Mouse (Mus musculus) embryonic facial prominence, embryonic 15.5 days (tissue): ENCODE data around the gene Ccdc141. TPM values are rescaled to one million over a fixed set of nuclear protein-coding genes. Genes with fewer than 3 reads are reported as not detected.
A peak's percentile ranks its signal among the peaks of the same experiment; 100 is the strongest.

ENCODE experiments used
- ATAC-seq: fragments of 200-750 bp; cut with Nextera tagmentation; 2 replicates; pipeline ENCODE4 v1.8.0; 2017; ENCODE audit warnings: low read depth, moderate TSS enrichment; ENCODE audit not compliant: insufficient number of reproducible peaks, low FRiP score, low TSS enrichment
- H3K27ac ChIP-seq: fragments of 300-500 bp; sonication (generic); replicated peaks from 2 replicates; pipeline ENCODE4 v1.5.1; 2015; ENCODE audit warnings: mild to moderate bottlenecking, inconsistent platforms
- H3K27me3 ChIP-seq: fragments of 300-500 bp; sonication (generic); 2 replicates; pipeline ENCODE4 v1.6.1; 2015; ENCODE audit warnings: inconsistent platforms
- H3K36me3 ChIP-seq: fragments of 300-500 bp; sonication (generic); 2 replicates; pipeline ENCODE4 v1.6.1; 2015; ENCODE audit warnings: mild to moderate bottlenecking, inconsistent platforms
- H3K4me1 ChIP-seq: fragments of 300-500 bp; sonication (generic); 2 replicates; pipeline ENCODE4 v1.6.1; 2015; ENCODE audit warnings: inconsistent platforms
- H3K4me2 ChIP-seq: fragments of 300-500 bp; sonication (generic); replicated peaks from 2 replicates; pipeline ENCODE4 v1.6.1; 2015; ENCODE audit warnings: mild to moderate bottlenecking, inconsistent platforms
- H3K4me3 ChIP-seq: fragments of 300-500 bp; sonication (generic); replicated peaks from 2 replicates; pipeline ENCODE4 v1.5.1; 2015; ENCODE audit warnings: mild to moderate bottlenecking, inconsistent platforms
- H3K9ac ChIP-seq: fragments of 300-500 bp; sonication (generic); 2 replicates; pipeline ENCODE4 v1.6.1; 2015; ENCODE audit warnings: inconsistent platforms
- H3K9me3 ChIP-seq: fragments of 300-500 bp; sonication (generic); replicated peaks from 2 replicates; pipeline ENCODE4 v1.6.1; 2016; ENCODE audit warnings: inconsistent platforms
- WGBS: fragments of 180-500 bp; shearing (Covaris S2); methylation state at CpG from one replicate; pipeline ENCODE4 v1.1.7; 2015; 5-methylcytosine and 5-hydroxymethylcytosine counted together
- polyA plus RNA-seq: library from polyadenylated mRNA; unstranded; fragments of >200 nt; fragmentation: Nextera tagmentation; extraction: Ambion mirVana; gene quantifications from 2 replicates; pipeline ENCODE4 v1.2.1, GENCODE M21; 2015

Ccdc141 gene
- polyA plus RNA-seq, 1 experiment from 2014 or later = 22.0 TPM

GRCm38 (mm10) chr2:77011981-77012380 lies 158.5 kb downstream of the Ccdc141 start:
- Histone ChIP-seq H3K36me3 (no peaks in the 10 kb centered on the region), H3K9ac (no peak overlapping the region), H3K4me3 (no peak overlapping the region), H3K4me1 (no peaks in the 10 kb centered on the region), H3K27ac (no peak overlapping the region), H3K9me3 (no peaks in the 10 kb centered on the region), H3K4me2 (no peak overlapping the region), H3K27me3 (no peaks in the 10 kb centered on the region)
- 74% methylated on average over 5 of the region's 5 CpGs for WGBS
- no peak for ATAC-seq

- ATAC-seq = no peak
- no peak overlapping the region for H3K4me3 ChIP-seq
- no peaks in the 10 kb centered on the region for H3K9me3 ChIP-seq
- 66% methylated on average over 7 of the region's 7 CpGs for WGBS
- no peak overlapping the region for H3K4me2 ChIP-seq
- no peaks in the 10 kb centered on the region for H3K36me3 ChIP-seq
- no peaks in the 10 kb centered on the region for H3K4me1 ChIP-seq
- no peak overlapping the region for H3K9ac ChIP-seq
- no peak overlapping the region for H3K27ac ChIP-seq
- H3K27me3 ChIP-seq = no peaks in the 10 kb centered on the region
Observed at GRCm38 (mm10) chr2:77007015-77007414, 163.4 kb downstream of the Ccdc141 start.

- Histone ChIP-seq H3K9me3 (no peaks in the 10 kb centered on the region), H3K4me1 (no peaks in the 10 kb centered on the region), H3K36me3 (no peaks in the 10 kb centered on the region), H3K4me3 (no peak overlapping the region), H3K27me3 (no peaks in the 10 kb centered on the region), H3K4me2 (no peak overlapping the region), H3K9ac (no peak overlapping the region), H3K27ac (no peak overlapping the region)
- 57% methylated on average over 2 of the region's 2 CpGs for WGBS
- no peak for ATAC-seq
Observed at GRCm38 (mm10) chr2:77003148-77003547, 167.3 kb downstream of the Ccdc141 start.

GRCm38 (mm10) chr2:76998351-76998750 lies 172.1 kb downstream of the Ccdc141 start:
- H3K36me3 ChIP-seq = no peaks in the 10 kb centered on the region

GRCm38 (mm10) chr2:76992493-76993201 lies 177.8 kb downstream of the Ccdc141 start:
- WGBS = 37% methylated on average over 5 of the region's 5 CpGs
- Histone ChIP-seq H3K27me3 (no peaks in the 10 kb centered on the region), H3K36me3 (no peaks in the 10 kb centered on the region), H3K9ac (no peak overlapping the region), H3K27ac (peak overlapping the region; percentile 67), H3K4me2 (no peak overlapping the region), H3K4me3 (no peak overlapping the region), H3K4me1 (no peaks in the 10 kb centered on the region), H3K9me3 (no peaks in the 10 kb centered on the region)
- peak; percentile 54; the same call in 1 of the 2 replicates for ATAC-seq

More at GRCm38 (mm10) chr2:76998351-76998750, 172.1 kb downstream of the Ccdc141 start:
- H3K4me2 ChIP-seq = no peak overlapping the region
- no peak overlapping the region for H3K27ac ChIP-seq
- H3K9me3 ChIP-seq = no peaks in the 10 kb centered on the region
- no peaks in the 10 kb centered on the region for H3K27me3 ChIP-seq
- H3K9ac ChIP-seq = no peak overlapping the region
- 66% methylated on average over 5 of the region's 5 CpGs for WGBS
- H3K4me3 ChIP-seq = no peak overlapping the region
- ATAC-seq = no peak
- no peaks in the 10 kb centered on the region for H3K4me1 ChIP-seq

GRCm38 (mm10) chr2:76987317-76987716 lies 183.1 kb downstream of the Ccdc141 start:
- Histone ChIP-seq H3K9me3 (no peaks in the 10 kb centered on the region), H3K4me3 (no peak overlapping the region), H3K9ac (no peak overlapping the region), H3K4me2 (no peak overlapping the region), H3K27ac (no peak overlapping the region), H3K27me3 (no peaks in the 10 kb centered on the region), H3K4me1 (no peaks in the 10 kb centered on the region), H3K36me3 (no peaks in the 10 kb centered on the region)
- WGBS = 79% methylated on average over 4 of the region's 4 CpGs
- ATAC-seq = no peak

GRCm38 (mm10) chr2:76984384-76984783 lies 186.1 kb downstream of the Ccdc141 start:
- Histone ChIP-seq H3K4me1 (no peaks in the 10 kb centered on the region), H3K27me3 (no peaks in the 10 kb centered on the region), H3K9ac (no peak overlapping the region), H3K9me3 (no peaks in the 10 kb centered on the region), H3K4me2 (no peak overlapping the region), H3K4me3 (no peak overlapping the region), H3K27ac (no peak overlapping the region), H3K36me3 (no peaks in the 10 kb centered on the region)
- peak; percentile 73; the same call in 1 of the 2 replicates for ATAC-seq
- 66% methylated on average over 5 of the region's 5 CpGs for WGBS

GRCm38 (mm10) chr2:76983601-76984000 lies 186.8 kb downstream of the Ccdc141 start:
- H3K9me3 ChIP-seq = no peaks in the 10 kb centered on the region
- H3K4me2 ChIP-seq = no peak overlapping the region
- H3K4me1 ChIP-seq = no peaks in the 10 kb centered on the region
- H3K27ac ChIP-seq = no peak overlapping the region
- H3K9ac ChIP-seq = no peak overlapping the region
- WGBS = 67% methylated on average over 5 of the region's 5 CpGs
- no peaks in the 10 kb centered on the region for H3K27me3 ChIP-seq
- no peak for ATAC-seq
- no peaks in the 10 kb centered on the region for H3K36me3 ChIP-seq
- H3K4me3 ChIP-seq = no peak overlapping the region

- Histone ChIP-seq H3K36me3 (no peaks in the 10 kb centered on the region), H3K4me2 (no peak within 1 kb of the TSS), H3K9ac (no peak within 1 kb of the TSS), H3K27me3 (no peaks in the 10 kb centered on the region), H3K4me1 (no peaks in the 10 kb centered on the region), H3K4me3 (no peak within 1 kb of the TSS), H3K27ac (no peak within 1 kb of the TSS), H3K9me3 (no peaks in the 10 kb centered on the region)
- ATAC-seq = no peak
- WGBS = 72% methylated on average over 18 of the region's 18 CpGs
Observed at GRCm38 (mm10) chr2:76982391-76983145, 187.9 kb downstream of the Ccdc141 start, which contains the start of gene Ttn. Gene Ttn, minus strand, starts transcription at chr2:76982547.

- H3K4me2 ChIP-seq = no peak overlapping the region
- no peaks in the 10 kb centered on the region for H3K4me1 ChIP-seq
- 58% methylated on average over 5 of the region's 5 CpGs for WGBS
- H3K4me3 ChIP-seq = no peak overlapping the region
- ATAC-seq = no peak
- no peak overlapping the region for H3K27ac ChIP-seq
- H3K36me3 ChIP-seq = no peaks in the 10 kb centered on the region
- no peaks in the 10 kb centered on the region for H3K27me3 ChIP-seq
- no peak overlapping the region for H3K9ac ChIP-seq
- H3K9me3 ChIP-seq = no peaks in the 10 kb centered on the region
Observed at GRCm38 (mm10) chr2:76981717-76982116, 188.7 kb downstream of the Ccdc141 start.

- no peaks in the 10 kb centered on the region for H3K4me1 ChIP-seq
- no peaks in the 10 kb centered on the region for H3K36me3 ChIP-seq
- H3K4me2 ChIP-seq = no peak overlapping the region
- H3K27me3 ChIP-seq = no peaks in the 10 kb centered on the region
- no peak overlapping the region for H3K9ac ChIP-seq
- H3K9me3 ChIP-seq = no peaks in the 10 kb centered on the region
- H3K27ac ChIP-seq = no peak overlapping the region
- WGBS = 45% methylated on average over 9 of the region's 9 CpGs
- no peak overlapping the region for H3K4me3 ChIP-seq
- no peak for ATAC-seq
Observed at GRCm38 (mm10) chr2:76980146-76980545, 190.3 kb downstream of the Ccdc141 start.
